Mouse (Mus musculus): ENCODE results near the gene Rxrb. TPM values are rescaled to one million over a fixed set of nuclear protein-coding genes. Genes with fewer than 3 reads are reported as not detected.
"Not testable (repeated sequence)": the region's sequence is repeated elsewhere in the genome, so short reads cannot be mapped to it uniquely, and the experiment has no call there.

Gene Rxrb
- polyA plus RNA-seq (2012; rRNA removed) = 78.0 and 83.2 TPM in 2 replicates

DNA sequence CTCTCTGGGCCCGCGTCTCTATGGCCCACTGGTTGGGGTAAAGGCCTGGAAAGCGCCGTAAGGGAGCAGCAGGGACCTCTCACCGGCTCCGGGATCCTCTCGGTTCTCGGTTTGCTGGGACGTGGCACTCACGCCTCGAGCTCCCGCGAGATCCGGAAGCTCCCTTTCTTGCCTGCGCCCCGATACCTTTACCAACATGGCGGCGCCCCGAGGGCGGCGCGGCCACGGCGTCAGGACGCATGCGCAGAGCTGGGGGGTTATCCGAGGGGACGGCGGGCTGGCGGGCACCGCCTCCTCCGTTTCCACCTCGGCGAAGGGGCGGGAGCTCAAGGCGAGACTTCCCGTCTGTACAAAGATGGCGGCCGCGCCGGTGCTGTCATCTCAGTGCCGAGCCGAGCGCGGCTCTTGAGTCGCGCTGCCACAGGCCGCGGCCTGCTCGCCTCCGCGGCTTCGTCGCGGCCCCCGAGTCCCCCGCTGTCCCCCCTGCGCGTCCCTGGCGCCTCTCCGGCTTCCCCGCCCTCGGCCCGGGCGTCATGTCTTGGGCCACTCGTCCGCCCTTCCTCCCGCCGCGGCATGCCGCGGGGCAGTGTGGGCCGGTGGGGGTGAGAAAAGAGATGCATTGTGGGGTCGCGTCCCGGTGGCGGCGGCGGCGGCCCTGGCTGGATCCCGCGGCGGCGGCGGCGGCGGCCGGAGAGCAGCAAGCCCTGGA is at the start of gene Rxrb, which contains the start of gene Slc39a7:
Gene Rxrb (plus strand): TSS at position 348 of the 709 bp plus-strand sequence.
Gene Slc39a7 (minus strand): TSS at position 218 of the 709 bp plus-strand sequence.
- under 1% methylated on average over 73 of the region's 88 CpGs for WGBS

DNA sequence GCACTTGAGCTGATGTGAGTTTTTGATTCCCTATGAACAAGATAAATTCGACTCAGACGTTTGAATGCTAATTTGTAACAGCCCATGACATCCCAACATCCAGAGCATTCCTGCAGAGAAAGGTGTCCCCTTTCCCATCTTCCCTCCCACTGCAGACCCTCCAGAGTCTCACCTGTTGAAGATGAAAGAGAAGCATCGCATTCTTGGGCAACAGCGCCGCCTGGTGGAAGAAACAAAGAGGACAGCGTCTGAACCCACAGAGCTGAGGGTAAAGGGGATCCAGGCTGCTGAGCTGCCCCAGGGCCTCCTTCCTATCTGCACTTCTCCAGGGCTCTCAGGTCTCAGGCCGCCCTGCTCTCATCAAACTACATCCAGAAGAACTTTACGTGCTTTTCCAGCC is 49.5 kb upstream of the Rxrb start:
- WGBS = 7% methylated on average over 8 of the region's 8 CpGs
- not testable (repeated sequence) for H3K4me3 ChIP-seq (replicated peaks; ENCODE audit: insufficient read depth, low read depth, low read length); H3K27ac ChIP-seq (ENCODE audit: insufficient read depth, low read length); H3K27me3 ChIP-seq (ENCODE audit: control insufficient read depth, insufficient read depth, low read length)
- peak; percentile 72 for TF ChIP-seq CTCF (IDR thresholded peaks at IDR 0.05; ENCODE audit: borderline replicate concordance, insufficient read depth, low read depth, low read length)
- peaks cover 13% of the 10 kb centered on the region for H3K4me1 ChIP-seq (ENCODE audit: control insufficient read depth, insufficient read depth, low read length)
- DNase-seq = peak; percentile 60 to 80

More for the DNA sequence above, at the start of gene Rxrb, which contains the start of gene Slc39a7:
- peak; percentile 97 to 98 for DNase-seq
- H3K27me3 ChIP-seq (ENCODE audit: control insufficient read depth, insufficient read depth, low read length) = no peaks in the 10 kb centered on the region
- no peak for TF ChIP-seq CTCF (IDR thresholded peaks at IDR 0.05; ENCODE audit: borderline replicate concordance, insufficient read depth, low read depth, low read length)
- peak; percentile 55 for TF ChIP-seq POLR2A (IDR thresholded peaks at IDR 0.05; ENCODE audit: borderline replicate concordance, insufficient read depth, low read length)
- peaks cover 28% of the 10 kb centered on the region for H3K4me1 ChIP-seq (ENCODE audit: control insufficient read depth, insufficient read depth, low read length)
- H3K27ac ChIP-seq (ENCODE audit: insufficient read depth, low read length) = peak within 1 kb of the TSS; percentile 91
- peak within 1 kb of the TSS; percentile 94 for H3K4me3 ChIP-seq (replicated peaks; ENCODE audit: insufficient read depth, low read depth, low read length)

DNA sequence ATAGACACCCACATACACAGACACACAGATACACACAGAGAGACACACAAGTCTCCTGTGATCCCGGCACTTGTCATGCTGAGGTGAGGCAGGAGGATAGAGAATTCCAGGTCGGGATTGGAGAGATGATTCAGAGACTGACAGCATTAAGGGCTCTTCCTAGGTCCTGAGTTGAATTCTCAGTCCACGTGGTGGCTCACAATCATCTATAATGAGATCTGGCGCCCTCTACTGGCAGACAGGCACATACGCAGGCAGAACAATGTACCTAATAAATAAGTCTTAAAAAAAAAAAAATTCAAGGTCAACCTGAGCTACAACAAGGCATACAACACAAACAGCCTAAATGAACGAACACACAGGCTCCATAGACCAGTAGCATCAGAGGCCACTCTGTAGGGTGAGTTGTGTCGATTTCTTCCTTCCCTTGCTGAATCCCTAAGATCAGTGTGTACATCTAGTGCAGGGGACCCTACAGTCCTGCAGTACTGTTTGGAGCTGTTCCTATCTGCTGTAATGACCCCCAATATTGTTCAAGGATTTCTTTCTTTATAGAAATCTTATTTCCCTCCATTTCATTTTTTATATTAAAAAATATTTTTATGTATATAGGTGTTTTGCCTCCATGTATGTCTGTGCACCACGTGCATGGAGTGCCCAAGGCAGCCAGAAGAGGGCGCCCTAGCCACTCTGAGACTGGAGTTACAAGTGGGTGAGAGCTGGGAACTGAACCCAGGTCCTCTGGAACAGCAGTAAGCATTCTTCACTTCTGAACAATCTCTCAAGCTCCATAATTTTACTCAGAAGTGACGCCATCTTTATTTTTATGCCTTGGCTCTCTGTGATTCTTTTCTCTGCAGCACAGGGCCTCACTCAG is 39.6 kb upstream of the Rxrb start:
- TF ChIP-seq POLR2A (IDR thresholded peaks at IDR 0.05; ENCODE audit: borderline replicate concordance, insufficient read depth, low read length) = no peak
- TF ChIP-seq CTCF (IDR thresholded peaks at IDR 0.05; ENCODE audit: borderline replicate concordance, insufficient read depth, low read depth, low read length) = peak; percentile 75
- WGBS = 30% methylated on average over 10 of the region's 10 CpGs
- no peaks in the 10 kb centered on the region for H3K4me1 ChIP-seq (ENCODE audit: control insufficient read depth, insufficient read depth, low read length)
- peak; percentile 43 to 47 for DNase-seq
- no peak overlapping the region for H3K4me3 ChIP-seq (replicated peaks; ENCODE audit: insufficient read depth, low read depth, low read length)
- H3K27me3 ChIP-seq (ENCODE audit: control insufficient read depth, insufficient read depth, low read length) = no peaks in the 10 kb centered on the region
- H3K27ac ChIP-seq (ENCODE audit: insufficient read depth, low read length) = no peak overlapping the region

GRCm38 (mm10) chr17:33994959-33995358 is 36.7 kb upstream of the Rxrb start:
- H3K4me1 ChIP-seq (ENCODE audit: control insufficient read depth, insufficient read depth, low read length) = 0 out of 2 replicates have a peak, but pooled peaks cover 2% of the 10 kb centered on the region
- 90% methylated on average over 8 of the region's 8 CpGs for WGBS
- DNase-seq = no peak
- peaks cover 2% of the 10 kb centered on the region for H3K27me3 ChIP-seq (ENCODE audit: control insufficient read depth, insufficient read depth, low read length)
- no peak overlapping the region for H3K27ac ChIP-seq (ENCODE audit: insufficient read depth, low read length)
- no peak overlapping the region for H3K4me3 ChIP-seq (replicated peaks; ENCODE audit: insufficient read depth, low read depth, low read length)
- TF ChIP-seq CTCF (IDR thresholded peaks at IDR 0.05; ENCODE audit: borderline replicate concordance, insufficient read depth, low read depth, low read length) (no peak), POLR2A (IDR thresholded peaks at IDR 0.05; ENCODE audit: borderline replicate concordance, insufficient read depth, low read length) (no peak)

GRCm38 (mm10) chr17:33995651-33996050 is 36.0 kb upstream of the Rxrb start:
- H3K27me3 ChIP-seq (ENCODE audit: control insufficient read depth, insufficient read depth, low read length) = peaks cover 3% of the 10 kb centered on the region
- TF ChIP-seq POLR2A (IDR thresholded peaks at IDR 0.05; ENCODE audit: borderline replicate concordance, insufficient read depth, low read length) = no peak
- DNase-seq = no peak
- 73% methylated on average over 3 of the region's 3 CpGs for WGBS
- H3K4me1 ChIP-seq (ENCODE audit: control insufficient read depth, insufficient read depth, low read length) = 0 out of 2 replicates have a peak, but pooled peaks cover 2% of the 10 kb centered on the region
- no peak overlapping the region for H3K4me3 ChIP-seq (replicated peaks; ENCODE audit: insufficient read depth, low read depth, low read length)
- no peak overlapping the region for H3K27ac ChIP-seq (ENCODE audit: insufficient read depth, low read length)

GRCm38 (mm10) chr17:33997025-33997424 is 34.6 kb upstream of the Rxrb start:
- not testable (repeated sequence) for H3K27ac ChIP-seq (ENCODE audit: insufficient read depth, low read length); H3K27me3 ChIP-seq (ENCODE audit: control insufficient read depth, insufficient read depth, low read length)
- WGBS = 93% methylated on average over 2 of the region's 2 CpGs

GRCm38 (mm10) chr17:33998697-33999096 is 32.9 kb upstream of the Rxrb start:
- WGBS = 56% methylated on average over 5 of the region's 5 CpGs
- DNase-seq; H3K27ac ChIP-seq (ENCODE audit: insufficient read depth, low read length); H3K27me3 ChIP-seq (ENCODE audit: control insufficient read depth, insufficient read depth, low read length); H3K4me3 ChIP-seq (replicated peaks; ENCODE audit: insufficient read depth, low read depth, low read length); H3K4me1 ChIP-seq (ENCODE audit: control insufficient read depth, insufficient read depth, low read length): not testable (repeated sequence)

More at GRCm38 (mm10) chr17:33997025-33997424, 34.6 kb upstream of the Rxrb start:
- DNase-seq; H3K4me1 ChIP-seq (ENCODE audit: control insufficient read depth, insufficient read depth, low read length); H3K4me3 ChIP-seq (replicated peaks; ENCODE audit: insufficient read depth, low read depth, low read length): not testable (repeated sequence)
